Mouse (Mus musculus): Measurements from ENCODE around the gene 3110009E18Rik.
A peak's percentile ranks its signal among the peaks of the same experiment; 100 is the strongest.

3110009E18Rik gene

GRCm38 (mm10) chr1:120101227-120101609 lies 19.8 kb upstream of the 3110009E18Rik start:
- no peak for DNase-seq (ENCODE audit: low spot score in 2 of 2)

GRCm38 (mm10) chr1:120105556-120105959 lies 15.4 kb upstream of the 3110009E18Rik start:
- no peak for DNase-seq (ENCODE audit: low spot score in 2 of 2)

GRCm38 (mm10) chr1:120109741-120110432 lies 11.1 kb upstream of the 3110009E18Rik start:
- no peak for DNase-seq (ENCODE audit: low spot score in 2 of 2)

GRCm38 (mm10) chr1:120111766-120112165 lies 9.2 kb upstream of the 3110009E18Rik start:
- no peak for DNase-seq (ENCODE audit: low spot score in 2 of 2)

- no peak for DNase-seq (ENCODE audit: low spot score in 2 of 2)
Measured at GRCm38 (mm10) chr1:120112251-120113187, 8.5 kb upstream of the 3110009E18Rik start.

GRCm38 (mm10) chr1:120115671-120116081 lies 5.3 kb upstream of the 3110009E18Rik start:
- no peak for DNase-seq (ENCODE audit: low spot score in 2 of 2)

- no peak for DNase-seq (ENCODE audit: low spot score in 2 of 2)
Measured at GRCm38 (mm10) chr1:120116106-120116505, 4.9 kb upstream of the 3110009E18Rik start.

- no peak for DNase-seq (ENCODE audit: low spot score in 2 of 2)
Measured at GRCm38 (mm10) chr1:120118854-120119253, 2.1 kb upstream of the 3110009E18Rik start.

- no peak for DNase-seq (ENCODE audit: low spot score in 2 of 2)
Measured at GRCm38 (mm10) chr1:120119389-120119788, 1.6 kb upstream of the 3110009E18Rik start.

GRCm38 (mm10) chr1:120120141-120120968 lies 632 bp upstream of the 3110009E18Rik start:
- peak in 1 of 2 experiments; percentile 29 for DNase-seq (ENCODE audit: low spot score in 2 of 2)

- no peak for DNase-seq (ENCODE audit: low spot score in 2 of 2)
Measured at GRCm38 (mm10) chr1:120121930-120122530, 1.0 kb downstream of the 3110009E18Rik start.

GRCm38 (mm10) chr1:120122634-120123383 lies 1.8 kb downstream of the 3110009E18Rik start:
- no peak for DNase-seq (ENCODE audit: low spot score in 2 of 2)

GRCm38 (mm10) chr1:120124839-120125238 lies 3.9 kb downstream of the 3110009E18Rik start:
- no peak for DNase-seq (ENCODE audit: low spot score in 2 of 2)

- DNase-seq (ENCODE audit: low spot score in 2 of 2): no peak
Measured at GRCm38 (mm10) chr1:120125471-120125870, 4.5 kb downstream of the 3110009E18Rik start.

GRCm38 (mm10) chr1:120126318-120126717 lies 5.3 kb downstream of the 3110009E18Rik start:
- no peak for DNase-seq (ENCODE audit: low spot score in 2 of 2)

GRCm38 (mm10) chr1:120132376-120132775 lies 11.4 kb downstream of the 3110009E18Rik start:
- DNase-seq (ENCODE audit: low spot score in 2 of 2): no peak

GRCm38 (mm10) chr1:120135934-120136786 lies 15.2 kb downstream of the 3110009E18Rik start:
- DNase-seq (ENCODE audit: low spot score in 2 of 2): no peak

- no peak for DNase-seq (ENCODE audit: low spot score in 2 of 2)
Measured at GRCm38 (mm10) chr1:120138923-120139540, 18.0 kb downstream of the 3110009E18Rik start.

GRCm38 (mm10) chr1:120140144-120140693 lies 19.2 kb downstream of the 3110009E18Rik start:
- no peak for DNase-seq (ENCODE audit: low spot score in 2 of 2)
